ENCODE assay signal across 13 mouse cellular contexts in the genomic region with DNA sequence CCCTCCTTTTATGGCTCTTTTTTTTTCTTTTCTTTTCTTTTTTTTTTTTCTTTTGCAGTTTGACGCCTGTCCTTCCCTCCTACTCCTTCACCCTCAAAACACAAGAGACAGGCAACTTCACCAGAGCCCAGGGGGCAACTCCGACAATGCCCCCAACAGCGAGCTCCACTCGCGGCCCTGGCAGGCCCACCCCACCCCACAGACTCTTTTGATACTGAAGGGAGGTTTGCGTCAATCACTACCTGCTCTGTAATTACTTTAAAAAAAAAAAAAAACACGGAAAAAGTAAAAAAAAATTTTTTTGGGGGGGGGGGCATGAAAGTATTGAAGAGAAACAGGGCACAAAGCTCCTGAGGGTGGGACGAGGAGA. TPM values are rescaled to one million over a fixed set of nuclear protein-coding genes. Genes with fewer than 3 reads are reported as not detected.
DNase-seq lines count a peak whose midpoint lies in the region; ATAC-seq and TF ChIP-seq lines count a peak whose summit lies in the region.
"Had no signal": no experiment of that assay in that cellular context is flagged by ENCODE, and none has a peak within 500 bp of the region (broad histone marks: within the 10 kb centered on the region; RNA-seq: fewer than 3 reads in every experiment).

No protein-coding gene starts in this region.

- peak overlapping the region; percentile 72; the same call in 1 of the 2 replicates for H3K27ac ChIP-seq in forebrain, embryonic 15.5 days (replicated peaks)
- no peak overlapping the region for H3K27ac ChIP-seq in forebrain, embryonic 12.5 days
- H3K27ac ChIP-seq in layer of hippocampus, adult 2 months = peak overlapping the region; percentile 96
- no peak overlapping the region for H3K27ac ChIP-seq in embryonic facial prominence, embryonic 10.5 days (replicated peaks)
- no peak overlapping the region for H3K27ac ChIP-seq in limb, embryonic 10.5 days
- H3K27ac ChIP-seq: heart, adult 2 months had no signal

- H3K9ac ChIP-seq in forebrain, embryonic 15.5 days (replicated peaks) = no peak overlapping the region
- H3K9ac ChIP-seq in forebrain, embryonic 12.5 days = no peak overlapping the region

- 55% methylated on average over 8 of the region's 8 CpGs for WGBS in forebrain, embryonic 15.5 days
- 47% methylated on average over 8 of the region's 8 CpGs for WGBS in forebrain, embryonic 12.5 days
- WGBS in embryonic facial prominence, embryonic 10.5 days = 35% methylated on average over 8 of the region's 8 CpGs
- WGBS in limb, embryonic 10.5 days = 22% methylated on average over 8 of the region's 8 CpGs

- no peak for TF ChIP-seq CTCF in layer of hippocampus, adult 2 months (conservative IDR thresholded peaks at IDR 0.05)

- H3K4me1 ChIP-seq in forebrain, embryonic 15.5 days = peaks cover 42% of the 10 kb centered on the region
- peaks cover 46% of the 10 kb centered on the region for H3K4me1 ChIP-seq in forebrain, embryonic 12.5 days
- H3K4me1 ChIP-seq in embryonic facial prominence, embryonic 10.5 days = peaks cover 43% of the 10 kb centered on the region
- H3K4me1 ChIP-seq in limb, embryonic 10.5 days = peaks cover 44% of the 10 kb centered on the region

- no peak for DNase-seq in layer of hippocampus, adult 2 months (ENCODE audit: low spot score in 2 of 2)
- no peak for DNase-seq in layer of hippocampus, adult 18-20 months (ENCODE audit: low spot score in 2 of 2)
- no peak for DNase-seq in embryonic facial prominence, embryonic 10.5 days (ENCODE audit: low spot score)
- DNase-seq in limb, embryonic 10.5 days (ENCODE audit: low spot score) = no peak
- no peak for DNase-seq in embryo, embryonic 10.5 days (ENCODE audit: low spot score)
- no peak for DNase-seq in adrenal gland, postnatal 25 days
- DNase-seq: heart, adult 2 months; retina, postnatal 1 day had no signal

- no peak overlapping the region for H3K4me2 ChIP-seq in forebrain, embryonic 15.5 days (replicated peaks)
- H3K4me2 ChIP-seq in forebrain, embryonic 12.5 days = no peak overlapping the region

- no peak for ATAC-seq in forebrain, embryonic 15.5 days (replicated peaks)
- no peak for ATAC-seq in forebrain, embryonic 12.5 days (ENCODE audit: low FRiP score)

- no peaks in the 10 kb centered on the region for H3K9me3 ChIP-seq in forebrain, embryonic 15.5 days
- H3K9me3 ChIP-seq in forebrain, embryonic 12.5 days = no peaks in the 10 kb centered on the region
- no peaks in the 10 kb centered on the region for H3K9me3 ChIP-seq in embryonic facial prominence, embryonic 10.5 days
- no peaks in the 10 kb centered on the region for H3K9me3 ChIP-seq in limb, embryonic 10.5 days (replicated peaks)

- H3K36me3 ChIP-seq in forebrain, embryonic 15.5 days = peaks cover 44% of the 10 kb centered on the region
- H3K36me3 ChIP-seq in forebrain, embryonic 12.5 days (replicated peaks) = peaks cover 58% of the 10 kb centered on the region
- peaks cover 31% of the 10 kb centered on the region for H3K36me3 ChIP-seq in embryonic facial prominence, embryonic 10.5 days (replicated peaks)
- 0 out of 2 replicates have a peak, but pooled peaks cover 3% of the 10 kb centered on the region for H3K36me3 ChIP-seq in limb, embryonic 10.5 days

- no peak overlapping the region for H3K4me3 ChIP-seq in forebrain, embryonic 15.5 days
- H3K4me3 ChIP-seq in forebrain, embryonic 12.5 days (replicated peaks) = no peak overlapping the region
- no peak overlapping the region for H3K4me3 ChIP-seq in layer of hippocampus, adult 2 months
- peak overlapping the region; percentile 54; the same call in 1 of the 2 replicates for H3K4me3 ChIP-seq in embryonic facial prominence, embryonic 10.5 days
- peak overlapping the region; percentile 50 for H3K4me3 ChIP-seq in limb, embryonic 10.5 days
- H3K4me3 ChIP-seq: heart, adult 2 months had no signal

- no peaks in the 10 kb centered on the region for H3K27me3 ChIP-seq in forebrain, embryonic 15.5 days
- H3K27me3 ChIP-seq in forebrain, embryonic 12.5 days = peaks cover 26% of the 10 kb centered on the region
- peaks cover 76% of the 10 kb centered on the region for H3K27me3 ChIP-seq in embryonic facial prominence, embryonic 10.5 days (replicated peaks; ENCODE audit: low read depth, poor library complexity, severe bottlenecking)
- peaks cover 87% of the 10 kb centered on the region for H3K27me3 ChIP-seq in limb, embryonic 10.5 days (ENCODE audit: low read depth, poor library complexity, severe bottlenecking)

RNA-seq across cellular contexts. Expression of gene Aspdh, which starts 2.1 kb away (rescaled TPM):
- 4.3 and 5.8 TPM in 2 replicates for polyA plus RNA-seq in forebrain, embryonic 15.5 days (2015; fragmentation: Nextera tagmentation; extraction: Ambion mirVana)
- 4.8 TPM in 2 replicates for polyA plus RNA-seq in forebrain, embryonic 12.5 days (2016; fragmentation: Nextera tagmentation; extraction: Ambion mirVana)
- 10 to 100 TPM; 12.2 to 18.1 TPM for total RNA-seq in layer of hippocampus, adult 2 months (2021)
- total RNA-seq in layer of hippocampus, adult 18-20 months (2021) = 10 to 100 TPM; 13.0 TPM
- polyA plus RNA-seq in embryonic facial prominence, embryonic 10.5 days (2016; fragmentation: Nextera tagmentation; extraction: Ambion mirVana) = 0.64 TPM in 1 of 2 replicates, not detected in the other
- not detected in 2 replicates for polyA plus RNA-seq in limb, embryonic 10.5 days (2016; fragmentation: Nextera tagmentation; extraction: Ambion mirVana)
- 0.61 and 1.9 TPM in 2 replicates for total RNA-seq in adrenal gland, postnatal 25 days (2021)
- total RNA-seq: megakaryocyte-erythroid progenitor cell, adult 5-6 weeks had no signal
- polyA plus RNA-seq: C2C12 had no signal

RNA-seq across cellular contexts. Expression of gene Josd2, which starts 4.7 kb away (rescaled TPM):
- 52.5 and 56.6 TPM in 2 replicates for polyA plus RNA-seq in forebrain, embryonic 15.5 days (2015; fragmentation: Nextera tagmentation; extraction: Ambion mirVana)
- 47.2 and 56.8 TPM in 2 replicates for polyA plus RNA-seq in forebrain, embryonic 12.5 days (2016; fragmentation: Nextera tagmentation; extraction: Ambion mirVana)
- total RNA-seq in layer of hippocampus, adult 2 months (2021) = 10 to 100 TPM; 91.3 to 92.0 TPM
- 100 to 1,000 TPM in 1 of 2 experiments, 10 to 100 TPM in 1; 86.1 to 100 TPM for total RNA-seq in layer of hippocampus, adult 18-20 months (2021)
- polyA plus RNA-seq in embryonic facial prominence, embryonic 10.5 days (2016; fragmentation: Nextera tagmentation; extraction: Ambion mirVana) = 80.3 and 85.1 TPM in 2 replicates
- 72.6 and 73.3 TPM in 2 replicates for polyA plus RNA-seq in limb, embryonic 10.5 days (2016; fragmentation: Nextera tagmentation; extraction: Ambion mirVana)
- 43.9 and 49.2 TPM in 2 replicates for total RNA-seq in adrenal gland, postnatal 25 days (2021)

RNA-seq across cellular contexts. Expression of gene Emc10, which starts 33.3 kb away (rescaled TPM):
- polyA plus RNA-seq in forebrain, embryonic 15.5 days (2015; fragmentation: Nextera tagmentation; extraction: Ambion mirVana) = 133 and 138 TPM in 2 replicates
- polyA plus RNA-seq in forebrain, embryonic 12.5 days (2016; fragmentation: Nextera tagmentation; extraction: Ambion mirVana) = 121 and 125 TPM in 2 replicates
- total RNA-seq in layer of hippocampus, adult 2 months (2021) = 100 to 1,000 TPM; 210 to 220 TPM
- 100 to 1,000 TPM; 235 to 245 TPM for total RNA-seq in layer of hippocampus, adult 18-20 months (2021)
- polyA plus RNA-seq in embryonic facial prominence, embryonic 10.5 days (2016; fragmentation: Nextera tagmentation; extraction: Ambion mirVana) = 82.7 and 85.8 TPM in 2 replicates
- 78.6 and 91.4 TPM in 2 replicates for polyA plus RNA-seq in limb, embryonic 10.5 days (2016; fragmentation: Nextera tagmentation; extraction: Ambion mirVana)
- 83.9 and 97.6 TPM in 2 replicates for total RNA-seq in adrenal gland, postnatal 25 days (2021)

RNA-seq across cellular contexts. Expression of gene Fam71e1, which starts 33.3 kb away (rescaled TPM):
- 30.2 and 30.5 TPM in 2 replicates for polyA plus RNA-seq in forebrain, embryonic 15.5 days (2015; fragmentation: Nextera tagmentation; extraction: Ambion mirVana)
- polyA plus RNA-seq in forebrain, embryonic 12.5 days (2016; fragmentation: Nextera tagmentation; extraction: Ambion mirVana) = 29.8 and 34.2 TPM in 2 replicates
- 10 to 100 TPM; 19.3 to 23.4 TPM for total RNA-seq in layer of hippocampus, adult 2 months (2021)
- 10 to 100 TPM; 16.2 to 17.6 TPM for total RNA-seq in layer of hippocampus, adult 18-20 months (2021)
- polyA plus RNA-seq in embryonic facial prominence, embryonic 10.5 days (2016; fragmentation: Nextera tagmentation; extraction: Ambion mirVana) = 13.5 and 14.4 TPM in 2 replicates
- 10.6 and 16.5 TPM in 2 replicates for polyA plus RNA-seq in limb, embryonic 10.5 days (2016; fragmentation: Nextera tagmentation; extraction: Ambion mirVana)
- 12.3 and 17.5 TPM in 2 replicates for total RNA-seq in adrenal gland, postnatal 25 days (2021)

RNA-seq across cellular contexts. Expression of gene Lrrc4b, which starts 34.2 kb away (rescaled TPM):
- 15.6 and 15.7 TPM in 2 replicates for polyA plus RNA-seq in forebrain, embryonic 15.5 days (2015; fragmentation: Nextera tagmentation; extraction: Ambion mirVana)
- polyA plus RNA-seq in forebrain, embryonic 12.5 days (2016; fragmentation: Nextera tagmentation; extraction: Ambion mirVana) = 10.6 and 12.0 TPM in 2 replicates
- total RNA-seq in layer of hippocampus, adult 2 months (2021) = 100 to 1,000 TPM; 318 to 334 TPM
- total RNA-seq in layer of hippocampus, adult 18-20 months (2021) = 100 to 1,000 TPM; 336 to 349 TPM
- 0.68 and 1.1 TPM in 2 replicates for polyA plus RNA-seq in embryonic facial prominence, embryonic 10.5 days (2016; fragmentation: Nextera tagmentation; extraction: Ambion mirVana)
- polyA plus RNA-seq in limb, embryonic 10.5 days (2016; fragmentation: Nextera tagmentation; extraction: Ambion mirVana) = 0.06 and 0.21 TPM in 2 replicates
- total RNA-seq in adrenal gland, postnatal 25 days (2021) = 4.3 and 5.8 TPM in 2 replicates
- total RNA-seq: megakaryocyte-erythroid progenitor cell, adult 5-6 weeks had no signal
- polyA plus RNA-seq: C2C12; liver, embryonic 16.5 days had no signal

Comparison
In these comparisons a context has a peak if more than half of its experiments do, and no peak if none do; other contexts are left out.
1. H3K27ac ChIP-seq: peak in forebrain, embryonic 15.5 days (single experiment) and layer of hippocampus, adult 2 months (single experiment); none in forebrain, embryonic 12.5 days (single experiment), embryonic facial prominence, embryonic 10.5 days (single experiment) and limb, embryonic 10.5 days (single experiment).
2. H3K4me3 ChIP-seq: peak in embryonic facial prominence, embryonic 10.5 days (single experiment) and limb, embryonic 10.5 days (single experiment); none in forebrain, embryonic 15.5 days (single experiment), forebrain, embryonic 12.5 days (single experiment) and layer of hippocampus, adult 2 months (single experiment).